Mouse (Mus musculus) myocyte (in vitro differentiated cells): Measurements from ENCODE around the gene Eef2kmt.

Experiments used
- CEBPB ChIP-seq: IDR thresholded peaks from 2 replicates; pipeline ENCODE4 v1.6.1; 2011; ENCODE audit warnings: mild to moderate bottlenecking, moderate library complexity; ENCODE audit not compliant: poor library complexity, insufficient read depth, severe bottlenecking
- E2F4 ChIP-seq: IDR thresholded peaks from one replicate; pipeline ENCODE4 v1.6.1; 2011; ENCODE audit warnings: mild to moderate bottlenecking, control low read depth, moderate library complexity; ENCODE audit not compliant: insufficient read depth
- MAX ChIP-seq: IDR thresholded peaks from one replicate; pipeline ENCODE4 v1.6.1; 2011; ENCODE audit warnings: low read depth, mild to moderate bottlenecking, control low read depth
- MYOD1 ChIP-seq, 3 experiments: IDR thresholded peaks; one replicate each; pipeline ENCODE4 v1.6.1; 2011; ENCODE audit warnings: control low read depth in 2 of 3, low read depth in 2 of 3, mild to moderate bottlenecking in 2 of 3, moderate library complexity in 1 of 3; ENCODE audit not compliant: insufficient read length in 2 of 3, control insufficient read depth in 1 of 3
- MYOG ChIP-seq, 3 experiments: IDR thresholded peaks; one replicate each; pipeline ENCODE4 v1.6.1; 2011; ENCODE audit warnings: control low read depth in 2 of 3, low read depth in 2 of 3, mild to moderate bottlenecking in 2 of 3; ENCODE audit not compliant: insufficient read length in 2 of 3, control insufficient read depth in 1 of 3, insufficient read depth in 1 of 3
- POLR2A ChIP-seq: IDR thresholded peaks from one replicate; pipeline ENCODE4 v1.6.1; 2011; ENCODE audit warnings: low read depth, mild to moderate bottlenecking, control low read depth, moderate library complexity; ENCODE audit not compliant: insufficient read length
- POLR2AphosphoS2 ChIP-seq: IDR thresholded peaks from one replicate; pipeline ENCODE4 v1.6.1; 2011; ENCODE audit warnings: low read depth, control low read depth; ENCODE audit not compliant: insufficient read length
- REST ChIP-seq: IDR thresholded peaks from one replicate; pipeline ENCODE4 v1.6.1; 2011; ENCODE audit warnings: mild to moderate bottlenecking, control low read depth, moderate library complexity; ENCODE audit not compliant: insufficient read depth, insufficient read length
- SRF ChIP-seq: IDR thresholded peaks from one replicate; pipeline ENCODE4 v1.6.1; 2011; ENCODE audit warnings: low read depth; ENCODE audit not compliant: control insufficient read depth, insufficient read length
- TCF12 ChIP-seq: IDR thresholded peaks from one replicate; pipeline ENCODE4 v1.6.1; 2011; ENCODE audit warnings: mild to moderate bottlenecking, control low read depth; ENCODE audit not compliant: poor library complexity, insufficient read depth, severe bottlenecking
- USF1 ChIP-seq: IDR thresholded peaks from one replicate; pipeline ENCODE4 v1.6.1; 2011; ENCODE audit warnings: low read depth, mild to moderate bottlenecking, control low read depth, moderate library complexity

DNA sequence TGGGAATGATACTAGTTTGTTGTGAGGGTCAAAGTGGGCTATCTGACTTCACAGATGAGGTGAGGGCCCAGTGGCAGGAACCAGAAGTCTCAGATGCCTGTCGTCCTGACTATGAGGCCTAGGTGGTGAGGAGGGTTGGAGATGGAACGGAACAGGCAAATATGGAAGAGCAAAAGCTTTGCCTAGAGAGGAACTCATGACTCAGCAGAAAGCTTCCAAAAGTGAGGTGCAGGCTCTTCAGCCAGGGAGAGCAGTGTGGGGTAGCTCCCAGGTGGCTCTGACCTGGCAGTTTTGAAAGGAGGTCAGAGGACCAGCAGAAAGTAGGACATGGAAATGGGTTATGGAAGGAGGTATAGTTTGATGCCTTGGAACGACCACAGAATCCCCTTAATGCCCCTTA, 4.9 kb downstream of the Eef2kmt start:
- TF ChIP-seq MYOD1 (IDR thresholded peaks at IDR 0.05; ENCODE audit: control insufficient read depth in 1 of 3, insufficient read length in 2 of 3, low read depth in 2 of 3) (no peak), POLR2A (no peak), USF1 (no peak), MAX (no peak), POLR2AphosphoS2 (no peak), CEBPB (no peak), REST (no peak), TCF12 (no peak), E2F4 (no peak), SRF (no peak), MYOG (IDR thresholded peaks at IDR 0.05; ENCODE audit: control insufficient read depth in 1 of 3, insufficient read depth in 1 of 3, insufficient read length in 2 of 3, low read depth in 2 of 3) (no peak)
